23 mouse cellular contexts compared by ENCODE assay signal in genomic region chr12:77603832-77604501, GRCm38 (mm10).
DNase-seq lines count a peak whose midpoint lies in the region; ATAC-seq and TF ChIP-seq lines count a peak whose summit lies in the region.
"Had no signal": no experiment of that assay in that cellular context is flagged by ENCODE, and none has a peak within 500 bp of the region (broad histone marks: within the 10 kb centered on the region; RNA-seq: fewer than 3 reads in every experiment).

No protein-coding gene starts in this region.

- H3K4me1 ChIP-seq in CH12.LX (ENCODE audit: control insufficient read depth in 1 of 2, insufficient read depth in 2 of 2), result peaks cover 5 to 17% of the 10 kb centered on the region in 2 experiments; a peak in 3 of 4 replicates
- peaks cover 5% of the 10 kb centered on the region for H3K4me1 ChIP-seq in midbrain, embryonic 14.5 days (ENCODE audit: control insufficient read depth, insufficient read depth, low read length)
- H3K4me1 ChIP-seq: forebrain, embryonic 13.5 days; hindbrain, embryonic 12.5 days; limb, embryonic 15.5 days; megakaryocyte, embryonic 14.5 days had no signal

- no peak for DNase-seq in frontal cortex, postnatal 14 days (ENCODE audit: low spot score in 2 of 2)
- peak; percentile 9 to 19 for DNase-seq in layer of hippocampus, adult 8-10 months (ENCODE audit: low spot score in 2 of 2)
- DNase-seq in layer of hippocampus, postnatal 36 days, result no peak
- DNase-seq in CH12.LX (ENCODE audit: extremely low read depth), result no peak
- DNase-seq in left cerebral cortex, postnatal 36 days (ENCODE audit: low spot score in 2 of 2), result peak; percentile 42 to 63
- DNase-seq in adrenal gland, adult 2 months, result no peak
- DNase-seq in midbrain, embryonic 14.5 days, result no peak
- DNase-seq: adrenal gland, postnatal 25 days; cerebellum, adult 9-10 months; heart, adult 18-20 months; heart, postnatal 10 days; kidney, postnatal 36 days; lung, embryonic 14.5 days; thymus, postnatal 14 days had no signal

- 88% methylated on average over 12 of the region's 12 CpGs for WGBS in midbrain, embryonic 14.5 days

- dilution Hi-C loops in CH12.LX (cut with MboI; ENCODE audit: extremely low pct_ligation_motif_present, extremely low pct_unique_long_range_greater_than_20kb, low sequenced_read_pairs), result no loop called here

- H3K27me3 ChIP-seq in CH12.LX (replicated peaks), result no peaks in the 10 kb centered on the region
- no peaks in the 10 kb centered on the region for H3K27me3 ChIP-seq in midbrain, embryonic 14.5 days (ENCODE audit: control insufficient read depth, insufficient read depth, low read length)
- H3K27me3 ChIP-seq: forebrain, embryonic 13.5 days; heart, embryonic 12.5 days; hindbrain, embryonic 12.5 days; limb, embryonic 15.5 days; megakaryocyte, embryonic 14.5 days; midbrain, embryonic 13.5 days had no signal

- no peak for TF ChIP-seq RAD21 in CH12.LX (IDR thresholded peaks at IDR 0.05; ENCODE audit: low read depth, low read length)

- no peaks in the 10 kb centered on the region for H3K36me3 ChIP-seq in CH12.LX (replicated peaks in 1 of 2; ENCODE audit: control insufficient read depth in 1 of 2, insufficient read depth in 1 of 2, low read length in 1 of 2)
- no peaks in the 10 kb centered on the region for H3K36me3 ChIP-seq in midbrain, embryonic 14.5 days (ENCODE audit: control insufficient read depth, insufficient read depth, low read length)
- H3K36me3 ChIP-seq: heart, embryonic 12.5 days; hindbrain, embryonic 12.5 days; limb, embryonic 15.5 days; midbrain, embryonic 13.5 days had no signal

- H3K9me3 ChIP-seq in CH12.LX (replicated peaks; ENCODE audit: low read length), result no peaks in the 10 kb centered on the region
- no peaks in the 10 kb centered on the region for H3K9me3 ChIP-seq in midbrain, embryonic 14.5 days (ENCODE audit: control insufficient read depth, low read length)
- H3K9me3 ChIP-seq: forebrain, embryonic 13.5 days; heart, embryonic 12.5 days; hindbrain, embryonic 12.5 days; limb, embryonic 15.5 days; megakaryocyte, embryonic 14.5 days; midbrain, embryonic 13.5 days had no signal

- no peaks in the 10 kb centered on the region for H3K79me2 ChIP-seq in CH12.LX (replicated peaks; ENCODE audit: control insufficient read depth, extremely low read depth, insufficient read depth, poor library complexity, severe bottlenecking)

- no peak overlapping the region for H3K27ac ChIP-seq in CH12.LX (ENCODE audit: insufficient read depth, low read depth)
- H3K27ac ChIP-seq in midbrain, embryonic 14.5 days (replicated peaks; ENCODE audit: low read depth, low read length), result no peak overlapping the region
- H3K27ac ChIP-seq: forebrain, embryonic 13.5 days; hindbrain, embryonic 12.5 days; limb, embryonic 15.5 days; liver, embryonic 14.5 days; midbrain, embryonic 13.5 days had no signal

- no peak for TF ChIP-seq POLR2A in CH12.LX (IDR thresholded peaks at IDR 0.05; ENCODE audit: low read depth, low read length)

- H3K4me2 ChIP-seq in CH12.LX (ENCODE audit: insufficient read depth, low read depth, poor library complexity, severe bottlenecking), result 0 out of 2 replicates have a peak overlapping the region, but pooled peaks have one; percentile 10
- H3K4me2 ChIP-seq in midbrain, embryonic 14.5 days (ENCODE audit: low read length), result no peak overlapping the region
- H3K4me2 ChIP-seq: forebrain, embryonic 13.5 days; heart, embryonic 12.5 days; hindbrain, embryonic 12.5 days; limb, embryonic 15.5 days; lung, embryonic 14.5 days; midbrain, embryonic 13.5 days had no signal

- peak; percentile 73 for ATAC-seq in frontal cortex, adult (ENCODE audit: low TSS enrichment)
- no peak for ATAC-seq in midbrain, embryonic 14.5 days (ENCODE audit: low FRiP score, low TSS enrichment)
- ATAC-seq: forebrain, embryonic 13.5 days; intestine, postnatal 0 days; midbrain, embryonic 13.5 days had no signal

- no peak for TF ChIP-seq CTCF in CH12.LX (conservative IDR thresholded peaks at IDR 0.05 in 1 of 2, IDR thresholded peaks at IDR 0.05 in 1 of 2; ENCODE audit: low read depth in 2 of 2, low read length in 2 of 2)

- H3K9ac ChIP-seq in CH12.LX (ENCODE audit: insufficient read depth, low read depth), result no peak overlapping the region
- no peak overlapping the region for H3K9ac ChIP-seq in midbrain, embryonic 14.5 days (replicated peaks; ENCODE audit: low read length)
- H3K9ac ChIP-seq: forebrain, embryonic 13.5 days; heart, embryonic 12.5 days; hindbrain, embryonic 12.5 days; limb, embryonic 15.5 days; liver, embryonic 14.5 days; lung, embryonic 14.5 days; midbrain, embryonic 13.5 days had no signal

- no peak for TF ChIP-seq EP300 in CH12.LX (IDR thresholded peaks at IDR 0.05; ENCODE audit: low read length)

- in situ Hi-C loops in CH12.LX (cut with MboI; ENCODE audit: low pct_ligation_motif_present, low pct_unique_long_range_greater_than_20kb, low sequenced_read_pairs), result no loop called here

- H3K4me3 ChIP-seq in CH12.LX (replicated peaks in 1 of 3; ENCODE audit: low read depth in 2 of 3, low read length in 2 of 3, poor library complexity in 1 of 3), result no peak overlapping the region
- H3K4me3 ChIP-seq in midbrain, embryonic 14.5 days (replicated peaks; ENCODE audit: low read depth, low read length), result no peak overlapping the region
- H3K4me3 ChIP-seq: forebrain, embryonic 13.5 days; heart, embryonic 12.5 days; hindbrain, embryonic 12.5 days; limb, embryonic 15.5 days; megakaryocyte, embryonic 14.5 days; midbrain, embryonic 13.5 days had no signal

- intact Hi-C loops in left cerebral cortex, postnatal 36 days (cut with DNase I), result no loop called here

TF ChIP-seq in CH12.LX, 34 proteins besides CTCF, POLR2A, EP300 and RAD21:
- TF ChIP-seq BHLHE40 (IDR thresholded peaks at IDR 0.05; ENCODE audit: low read depth, low read length) (peak; percentile 75), MAFK (IDR thresholded peaks at IDR 0.05; ENCODE audit: insufficient replicate concordance, low read length) (no peak), SMC3 (IDR thresholded peaks at IDR 0.05; ENCODE audit: low read depth, low read length) (no peak), JUN (IDR thresholded peaks at IDR 0.05; ENCODE audit: insufficient read depth, low read depth, low read length) (no peak)

Comparison
In these comparisons a context has a peak if more than half of its experiments do, and no peak if none do; other contexts are left out.
1. DNase-seq: peak in layer of hippocampus, adult 8-10 months (2 of 2) and left cerebral cortex, postnatal 36 days (2 of 2); none in frontal cortex, postnatal 14 days (0 of 2), layer of hippocampus, postnatal 36 days (0 of 2), CH12.LX (single experiment), adrenal gland, adult 2 months (single experiment) and midbrain, embryonic 14.5 days (single experiment).